Mouse (Mus musculus) liver, embryonic 12.5 days (tissue): ENCODE data around the gene Amy1. TPM values are rescaled to one million over a fixed set of nuclear protein-coding genes. Genes with fewer than 3 reads are reported as not detected.
"Not testable (repeated sequence)": the region's sequence is repeated elsewhere in the genome, so short reads cannot be mapped to it uniquely, and the experiment has no call there.

Source experiments
- ATAC-seq: fragments of 200-750 bp; cut with Nextera tagmentation; 2 replicates; pipeline ENCODE4 v1.8.0; 2017; ENCODE audit warnings: moderate number of reproducible peaks, mild to moderate bottlenecking, moderate library complexity
- H3K27ac ChIP-seq: fragments of 300-500 bp; sonication (generic); 2 replicates; pipeline ENCODE4 v1.5.1; 2016; ENCODE audit warnings: mild to moderate bottlenecking
- H3K27me3 ChIP-seq: fragments of 300-500 bp; sonication (generic); replicated peaks from 2 replicates; pipeline ENCODE4 v1.6.1; 2016; ENCODE audit warnings: mild to moderate bottlenecking, moderate library complexity
- H3K36me3 ChIP-seq: fragments of 300-500 bp; sonication (generic); 2 replicates; pipeline ENCODE4 v1.6.1; 2016; ENCODE audit warnings: mild to moderate bottlenecking, moderate library complexity
- H3K4me1 ChIP-seq: fragments of 300-500 bp; sonication (generic); 2 replicates; pipeline ENCODE4 v1.6.1; 2016
- H3K4me2 ChIP-seq: fragments of 300-500 bp; sonication (generic); 2 replicates; pipeline ENCODE4 v1.6.1; 2016; ENCODE audit warnings: mild to moderate bottlenecking, moderate library complexity
- H3K4me3 ChIP-seq: fragments of 300-500 bp; sonication (generic); 2 replicates; pipeline ENCODE4 v1.5.1; 2016; ENCODE audit warnings: mild to moderate bottlenecking, moderate library complexity
- H3K9ac ChIP-seq: fragments of 300-500 bp; sonication (generic); 2 replicates; pipeline ENCODE4 v1.6.1; 2016; ENCODE audit warnings: mild to moderate bottlenecking, moderate library complexity
- H3K9me3 ChIP-seq: fragments of 300-500 bp; sonication (generic); replicated peaks from 2 replicates; pipeline ENCODE4 v1.6.1; 2016; ENCODE audit warnings: mild to moderate bottlenecking, moderate library complexity
- WGBS: fragments of 180-500 bp; shearing (Covaris S2); methylation state at CpG from one replicate; pipeline ENCODE4 v1.1.7; 2016; ENCODE audit not compliant: insufficient replicate concordance; 5-methylcytosine and 5-hydroxymethylcytosine counted together
- polyA plus RNA-seq: library from polyadenylated mRNA; unstranded; fragments of >200 nt; fragmentation: Nextera tagmentation; extraction: Ambion mirVana; gene quantifications from 2 replicates; pipeline ENCODE4 v1.2.1, GENCODE M21; 2016

The Amy1 gene
- polyA plus RNA-seq, 1 experiment from 2014 or later = 3.2 TPM

GRCm38 (mm10) chr3:113532328-113532727 is 74.2 kb downstream of the Amy1 start, which contains the start of gene Amy2a1:
Amy2a1 (minus strand) TSS chr3:113532428.
- H3K4me3 ChIP-seq, H3K9ac ChIP-seq, H3K36me3 ChIP-seq, H3K27me3 ChIP-seq, ATAC-seq, H3K4me2 ChIP-seq, H3K27ac ChIP-seq, H3K4me1 ChIP-seq, H3K9me3 ChIP-seq: not testable (repeated sequence)
- 71% methylated on average over 3 of the region's 3 CpGs for WGBS

Other genes with a start within 250 kb of the Amy1 start
- gene Amy2a1, start 74.3 kb downstream of the Amy1 start, polyA plus RNA-seq = not detected in 2 replicates
- gene Rnpc3, start 23.4 kb upstream of the Amy1 start, polyA plus RNA-seq = 21.0 and 22.2 TPM in 2 replicates